Comparison of ENCODE assay signal across 38 mouse cellular contexts in genomic region chr5:138207873-138208272, GRCm38 (mm10). TPM values are rescaled to one million over a fixed set of nuclear protein-coding genes. Genes with fewer than 3 reads are reported as not detected.
"Had no signal": no experiment of that assay in that cellular context is flagged by ENCODE, and none has a peak within 500 bp of the region (broad histone marks: within the 10 kb centered on the region; RNA-seq: fewer than 3 reads in every experiment).

No protein-coding gene starts in this region.

- H3K4me2 ChIP-seq: heart, embryonic 11.5 days; heart, embryonic 12.5 days; heart, embryonic 13.5 days; heart, embryonic 15.5 days; hindbrain, embryonic 12.5 days; hindbrain, embryonic 13.5 days; hindbrain, embryonic 14.5 days; hindbrain, embryonic 15.5 days; intestine, embryonic 15.5 days; kidney, embryonic 15.5 days had no signal

- H3K9ac ChIP-seq: heart, embryonic 12.5 days; heart, embryonic 13.5 days; heart, embryonic 15.5 days; hindbrain, embryonic 12.5 days; hindbrain, embryonic 13.5 days; hindbrain, embryonic 14.5 days; hindbrain, embryonic 15.5 days; intestine, embryonic 15.5 days; kidney, embryonic 15.5 days had no signal

- DNase-seq: heart, postnatal 10 days; heart, postnatal 14 days; heart, postnatal 36 days; heart, postnatal 4 days; kidney, adult 11 months; kidney, adult 18-20 months; kidney, adult 2 months; kidney, adult 8-10 months; kidney, adult 9 months; kidney, postnatal 10 days; kidney, postnatal 14 days; kidney, postnatal 36 days; kidney, postnatal 4 days; layer of hippocampus, adult 9-11 months; layer of hippocampus, postnatal 36 days had no signal

- H3K27me3 ChIP-seq: heart, embryonic 12.5 days; heart, embryonic 13.5 days; heart, embryonic 15.5 days; hindbrain, embryonic 12.5 days; hindbrain, embryonic 13.5 days; hindbrain, embryonic 15.5 days; intestine, embryonic 15.5 days; kidney, embryonic 15.5 days had no signal

- H3K27ac ChIP-seq: heart, embryonic 13.5 days; heart, embryonic 15.5 days; hindbrain, embryonic 10.5 days; hindbrain, embryonic 12.5 days; hindbrain, embryonic 13.5 days; hindbrain, embryonic 14.5 days; hindbrain, embryonic 15.5 days; hindbrain, postnatal 0 days; intestine, embryonic 15.5 days; kidney, embryonic 15.5 days; kidney, postnatal 0 days; layer of hippocampus, adult 2 months; left cerebral cortex, adult 2 months had no signal

- H3K9me3 ChIP-seq: hindbrain, embryonic 13.5 days; hindbrain, embryonic 15.5 days; intestine, embryonic 15.5 days had no signal

- H3K36me3 ChIP-seq: heart, embryonic 12.5 days; heart, embryonic 13.5 days; heart, embryonic 15.5 days; hindbrain, embryonic 10.5 days; hindbrain, embryonic 12.5 days; hindbrain, embryonic 13.5 days; hindbrain, embryonic 15.5 days; intestine, embryonic 15.5 days; kidney, embryonic 15.5 days had no signal

- H3K4me1 ChIP-seq: heart, embryonic 12.5 days; heart, embryonic 13.5 days; heart, embryonic 15.5 days; hindbrain, embryonic 10.5 days; hindbrain, embryonic 12.5 days; hindbrain, embryonic 13.5 days; hindbrain, embryonic 15.5 days; intestine, embryonic 15.5 days; kidney, embryonic 15.5 days had no signal

- H3K4me3 ChIP-seq: heart, embryonic 12.5 days; heart, embryonic 13.5 days; heart, embryonic 15.5 days; hindbrain, embryonic 10.5 days; hindbrain, embryonic 12.5 days; hindbrain, embryonic 13.5 days; hindbrain, embryonic 15.5 days; intestine, embryonic 15.5 days; kidney, embryonic 15.5 days; layer of hippocampus, adult 2 months; left cerebral cortex, adult 2 months had no signal

- ATAC-seq: hindbrain, embryonic 16.5 days; hindbrain, postnatal 0 days; inflammation-experienced regulatory T-cells, adult 6 months; intestine, embryonic 15.5 days; intestine, embryonic 16.5 days had no signal

RNA-seq across cellular contexts. Expression of gene Nxpe5, which starts 17.8 kb away (rescaled TPM):
- polyA plus RNA-seq: heart, embryonic 11.5 days; heart, embryonic 12.5 days; heart, embryonic 13.5 days; heart, embryonic 14.5 days; heart, embryonic 15.5 days; heart, embryonic 16.5 days; hindbrain, embryonic 10.5 days; hindbrain, embryonic 11.5 days; hindbrain, embryonic 12.5 days; hindbrain, embryonic 13.5 days; hindbrain, embryonic 14.5 days; hindbrain, embryonic 15.5 days; hindbrain, embryonic 16.5 days; hindbrain, postnatal 0 days; intestine, embryonic 14.5 days; intestine, embryonic 15.5 days; intestine, embryonic 16.5 days; kidney, embryonic 14.5 days; kidney, embryonic 15.5 days had no signal
